In genomic region chr19:43584788-43585187, GRCm38 (mm10) we compare ENCODE assay signal across 9 mouse cellular contexts. TPM values are rescaled to one million over a fixed set of nuclear protein-coding genes. Genes with fewer than 3 reads are reported as not detected.
DNase-seq lines count a peak whose midpoint lies in the region; ATAC-seq and TF ChIP-seq lines count a peak whose summit lies in the region.
"Had no signal": no experiment of that assay in that cellular context is flagged by ENCODE, and none has a peak within 500 bp of the region (broad histone marks: within the 10 kb centered on the region; RNA-seq: fewer than 3 reads in every experiment).

No protein-coding gene starts in this region.

- 4% methylated on average over 13 of the region's 13 CpGs for WGBS in forebrain, embryonic 10.5 days
- 8% methylated on average over 13 of the region's 13 CpGs for WGBS in forebrain, postnatal 0 days
- 2% methylated on average over 13 of the region's 13 CpGs for WGBS in kidney, embryonic 16.5 days

- TF ChIP-seq CTCF in forebrain, postnatal 0 days (IDR thresholded peaks at IDR 0.05; ENCODE audit: low read depth) = no peak

- no peak for ATAC-seq in forebrain, postnatal 0 days
- ATAC-seq in granulocyte monocyte progenitor cell, adult 5-6 weeks (replicated peaks; ENCODE audit: poor library complexity, severe bottlenecking) = peak; percentile 35; the same call in 1 of the 2 replicates
- ATAC-seq in kidney, embryonic 16.5 days (ENCODE audit: low FRiP score, low TSS enrichment) = no peak
- ATAC-seq in frontal cortex, adult (ENCODE audit: low TSS enrichment) = no peak

- no peaks in the 10 kb centered on the region for H3K36me3 ChIP-seq in forebrain, embryonic 10.5 days (replicated peaks)
- no peaks in the 10 kb centered on the region for H3K36me3 ChIP-seq in forebrain, postnatal 0 days (ENCODE audit: insufficient read depth)
- H3K36me3 ChIP-seq in kidney, embryonic 16.5 days (ENCODE audit: insufficient read depth, low read length) = no peaks in the 10 kb centered on the region

- H3K27ac ChIP-seq in forebrain, embryonic 10.5 days = no peak overlapping the region
- no peak overlapping the region for H3K27ac ChIP-seq in forebrain, postnatal 0 days (ENCODE audit: low read depth, low read length)
- H3K27ac ChIP-seq in kidney, embryonic 16.5 days (ENCODE audit: low read length) = no peak overlapping the region

- no peaks in the 10 kb centered on the region for H3K9me3 ChIP-seq in forebrain, embryonic 10.5 days
- H3K9me3 ChIP-seq in forebrain, postnatal 0 days (ENCODE audit: low read length) = no peaks in the 10 kb centered on the region
- H3K9me3 ChIP-seq in kidney, embryonic 16.5 days (ENCODE audit: low read length) = no peaks in the 10 kb centered on the region
- H3K9me3 ChIP-seq: megakaryocyte, embryonic 14.5 days had no signal

- peaks cover 21% of the 10 kb centered on the region for H3K4me1 ChIP-seq in forebrain, embryonic 10.5 days
- H3K4me1 ChIP-seq in forebrain, postnatal 0 days (ENCODE audit: insufficient read depth) = no peaks in the 10 kb centered on the region
- 0 out of 2 replicates have a peak, but pooled peaks cover 7% of the 10 kb centered on the region for H3K4me1 ChIP-seq in kidney, embryonic 16.5 days (ENCODE audit: insufficient read depth, low read length)

- no peak overlapping the region for H3K4me2 ChIP-seq in forebrain, postnatal 0 days (ENCODE audit: low read depth)
- peak overlapping the region; percentile 9 for H3K4me2 ChIP-seq in kidney, embryonic 16.5 days (replicated peaks; ENCODE audit: low read depth, low read length)

- H3K27me3 ChIP-seq in forebrain, embryonic 10.5 days (ENCODE audit: poor library complexity, severe bottlenecking) = peaks cover 100% of the 10 kb centered on the region
- peaks cover 50% of the 10 kb centered on the region for H3K27me3 ChIP-seq in forebrain, postnatal 0 days (ENCODE audit: insufficient read depth, low read length)
- peaks cover 90% of the 10 kb centered on the region for H3K27me3 ChIP-seq in kidney, embryonic 16.5 days (ENCODE audit: insufficient read depth, low read length)

- H3K9ac ChIP-seq in forebrain, postnatal 0 days = no peak overlapping the region
- H3K9ac ChIP-seq in kidney, embryonic 16.5 days (replicated peaks; ENCODE audit: low read length) = no peak overlapping the region

- DNase-seq in forebrain, embryonic 10.5 days (ENCODE audit: extremely low spot score, low spot score) = no peak
- DNase-seq in forebrain, postnatal 0 days = no peak
- DNase-seq in lung, postnatal 14 days = peak; percentile 55
- no peak for DNase-seq in frontal cortex, adult 2 months (ENCODE audit: extremely low spot score in 1 of 2, low spot score in 1 of 2)
- no peak for DNase-seq in frontal cortex, postnatal 25 days (ENCODE audit: low spot score in 2 of 2)

- peak overlapping the region; percentile 26; the same call in 1 of the 2 replicates for H3K4me3 ChIP-seq in forebrain, embryonic 10.5 days
- no peak overlapping the region for H3K4me3 ChIP-seq in forebrain, postnatal 0 days (ENCODE audit: low read depth, low read length)
- peak overlapping the region; percentile 5; the same call in 1 of the 2 replicates for H3K4me3 ChIP-seq in kidney, embryonic 16.5 days (ENCODE audit: low read length)
- H3K4me3 ChIP-seq: megakaryocyte, embryonic 14.5 days had no signal

RNA-seq across cellular contexts. Expression of gene Nkx2-3, which starts 27.3 kb away (rescaled TPM):
- polyA plus RNA-seq in forebrain, embryonic 10.5 days (2016; fragmentation: Nextera tagmentation; extraction: Ambion mirVana) = 2.4 TPM in 2 replicates
- 0.67 and 0.92 TPM in 2 replicates for total RNA-seq in forebrain, postnatal 0 days (2014; rRNA removed)
- polyA plus RNA-seq in forebrain, postnatal 0 days (2015; fragmentation: Nextera tagmentation; extraction: Ambion mirVana) = 1.1 and 1.6 TPM in 2 replicates
- total RNA-seq in granulocyte monocyte progenitor cell, adult 5-6 weeks (2014; fragmentation: Nextera tagmentation) = not detected in 2 replicates
- not detected in 2 replicates for total RNA-seq in granulocyte monocyte progenitor cell, adult 5-6 weeks (2017)
- 0.07 TPM in 1 of 2 replicates, not detected in the other for polyA plus RNA-seq in kidney, embryonic 16.5 days (2015; fragmentation: Nextera tagmentation; extraction: Ambion mirVana)
- 0.04 TPM in 1 of 2 replicates, not detected in the other for polyA plus RNA-seq in frontal cortex, adult 2 months (2012; rRNA removed)
